Comparison of ENCODE assay signal across 9 mouse cellular contexts in the genomic region with DNA sequence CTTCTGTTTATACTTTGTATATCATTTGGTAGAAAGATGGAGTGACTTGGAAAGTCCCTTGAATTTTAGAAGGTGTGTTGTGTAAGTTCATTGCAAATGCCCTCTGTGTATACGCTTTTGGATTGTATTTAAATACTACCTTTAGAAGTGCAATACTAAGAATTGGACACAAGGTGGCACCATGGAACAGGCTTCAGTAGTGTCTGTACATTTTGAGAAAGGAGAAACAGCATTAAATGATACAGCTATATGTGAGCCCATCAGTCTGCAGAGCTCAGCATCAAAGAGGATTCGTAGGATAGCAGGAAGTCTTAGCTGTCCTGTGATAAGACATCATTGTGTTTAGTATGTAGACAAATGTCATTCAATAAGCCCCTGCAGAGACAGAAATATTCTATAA. TPM values are rescaled to one million over a fixed set of nuclear protein-coding genes. Genes with fewer than 3 reads are reported as not detected.
DNase-seq lines count a peak whose midpoint lies in the region; ATAC-seq and TF ChIP-seq lines count a peak whose summit lies in the region.
"Had no signal": no experiment of that assay in that cellular context is flagged by ENCODE, and none has a peak within 500 bp of the region (broad histone marks: within the 10 kb centered on the region; RNA-seq: fewer than 3 reads in every experiment).

No protein-coding gene starts in this region.

- no peak overlapping the region for H3K27ac ChIP-seq in forebrain, embryonic 16.5 days (ENCODE audit: low read length)

- no peak for ATAC-seq in Patski
- peak; percentile 67 for ATAC-seq in forebrain, embryonic 16.5 days

- CTCF ChIA-PET in Patski (lab: Charles Lee): interaction anchor here (2.1 kb wide), 1 partner anchor 11 kb away, joined by 6 read pairs; no protein-coding TSS in a partner anchor

- H3K4me1 ChIP-seq in forebrain, embryonic 16.5 days (replicated peaks; ENCODE audit: control insufficient read depth, insufficient read depth, low read length): no peaks in the 10 kb centered on the region

- TF ChIP-seq CTCF in Patski (IDR thresholded peaks at IDR 0.05): peak; percentile 41

- intact Hi-C loops in left cerebral cortex, postnatal 14 days (cut with DNase I): no loop called here

- peak; percentile 53 to 64 for DNase-seq in left cerebral cortex, postnatal 14 days (ENCODE audit: low spot score in 2 of 2)
- DNase-seq in left cerebral cortex, adult 18-20 months (ENCODE audit: low spot score in 2 of 2): no peak
- DNase-seq in Patski (ENCODE audit: low read depth, low spot score): no peak
- DNase-seq in naive thymus-derived CD4-positive, alpha-beta T cell, adult 2 months (ENCODE audit: low read depth): peak; percentile 49
- DNase-seq in thymus, postnatal 36 days: no peak
- no peak for DNase-seq in urinary bladder, postnatal 4 days (ENCODE audit: low spot score in 2 of 2)

- H3K9ac ChIP-seq in forebrain, embryonic 16.5 days (replicated peaks; ENCODE audit: low read depth, low read length): no peak overlapping the region

- H3K4me2 ChIP-seq in forebrain, embryonic 16.5 days (ENCODE audit: low read length): no peak overlapping the region

- 50% methylated on average over 2 of the region's 2 CpGs for WGBS in forebrain, embryonic 16.5 days

- no peaks in the 10 kb centered on the region for H3K36me3 ChIP-seq in forebrain, embryonic 16.5 days (ENCODE audit: control insufficient read depth, insufficient read depth)

- no peak overlapping the region for H3K4me3 ChIP-seq in forebrain, embryonic 16.5 days (replicated peaks; ENCODE audit: low read length)

- POLR2A ChIA-PET in Patski (lab: Charles Lee): no interaction called here

- in situ Hi-C loops in Patski (cut with MboI; ENCODE audit: low pct_unique_long_range_greater_than_20kb): no loop called here

- no peaks in the 10 kb centered on the region for H3K9me3 ChIP-seq in forebrain, embryonic 16.5 days (ENCODE audit: control insufficient read depth, low read length)

- H3K27me3 ChIP-seq in Patski: no peaks in the 10 kb centered on the region
- no peaks in the 10 kb centered on the region for H3K27me3 ChIP-seq in forebrain, embryonic 16.5 days (replicated peaks; ENCODE audit: control insufficient read depth, insufficient read depth, low read length)

RNA-seq across cellular contexts. Expression of gene Slc5a9, which starts 5.2 kb away (rescaled TPM):
- not detected for total RNA-seq in left cerebral cortex, postnatal 14 days (2021)
- total RNA-seq in left cerebral cortex, adult 18-20 months (2021): not detected
- not detected for polyA plus RNA-seq in Patski (2021)
- 0.12 TPM in 1 of 2 replicates, not detected in the other for polyA plus RNA-seq in forebrain, embryonic 16.5 days (2015; fragmentation: Nextera tagmentation; extraction: Ambion mirVana)
- polyA plus RNA-seq: neural tube, embryonic 11.5 days had no signal

RNA-seq across cellular contexts. Expression of gene Skint8, which starts 11.3 kb away (rescaled TPM):
- under 1 TPM in 1 of 2 experiments, not detected in 1; 0.36 TPM for total RNA-seq in left cerebral cortex, postnatal 14 days (2021)
- not detected for total RNA-seq in left cerebral cortex, adult 18-20 months (2021)
- not detected for polyA plus RNA-seq in Patski (2021)
- not detected in 2 replicates for polyA plus RNA-seq in forebrain, embryonic 16.5 days (2015; fragmentation: Nextera tagmentation; extraction: Ambion mirVana)
- polyA plus RNA-seq: gonadal fat pad, adult 2 months; neural tube, embryonic 11.5 days had no signal

Comparison
In these comparisons a context has a peak if more than half of its experiments do, and no peak if none do; other contexts are left out.
1. DNase-seq: peak in left cerebral cortex, postnatal 14 days (2 of 2) and naive thymus-derived CD4-positive, alpha-beta T cell, adult 2 months (single experiment); none in left cerebral cortex, adult 18-20 months (0 of 2), Patski (single experiment), thymus, postnatal 36 days (0 of 2) and urinary bladder, postnatal 4 days (0 of 2).